Mouse (Mus musculus) limb, embryonic 10.5 days (tissue): ENCODE data around the gene Ciapin1. TPM values are rescaled to one million over a fixed set of nuclear protein-coding genes. Genes with fewer than 3 reads are reported as not detected.
A peak's percentile ranks its signal among the peaks of the same experiment; 100 is the strongest.
"Not testable (repeated sequence)": the region's sequence is repeated elsewhere in the genome, so short reads cannot be mapped to it uniquely, and the experiment has no call there.

Source experiments
- DNase-seq: peaks from one replicate; pipeline ENCODE4 v3.0.0-alpha.2; 2017; ENCODE audit warnings: low spot score
- H3K27ac ChIP-seq: fragments of 300-500 bp; sonication (generic); 2 replicates; pipeline ENCODE4 v1.5.1; 2016; ENCODE audit warnings: mild to moderate bottlenecking
- H3K27me3 ChIP-seq: fragments of 300-500 bp; sonication (generic); 2 replicates; pipeline ENCODE4 v1.6.1; 2016; ENCODE audit warnings: low read depth, mild to moderate bottlenecking; ENCODE audit not compliant: poor library complexity, severe bottlenecking
- H3K36me3 ChIP-seq: fragments of 300-500 bp; sonication (generic); 2 replicates; pipeline ENCODE4 v1.6.1; 2016; ENCODE audit warnings: mild to moderate bottlenecking, moderate library complexity
- H3K4me1 ChIP-seq: fragments of 300-500 bp; sonication (generic); 2 replicates; pipeline ENCODE4 v1.6.1; 2016
- H3K4me3 ChIP-seq: fragments of 300-500 bp; sonication (generic); 2 replicates; pipeline ENCODE4 v1.5.1; 2016; ENCODE audit warnings: mild to moderate bottlenecking, moderate library complexity
- H3K9me3 ChIP-seq: fragments of 300-500 bp; sonication (generic); replicated peaks from 2 replicates; pipeline ENCODE4 v1.6.1; 2016; ENCODE audit warnings: mild to moderate bottlenecking
- WGBS: fragments of 180-500 bp; shearing (Covaris S2); methylation state at CpG from one replicate; pipeline ENCODE4 v1.1.7; 2016; 5-methylcytosine and 5-hydroxymethylcytosine counted together
- polyA plus RNA-seq: library from polyadenylated mRNA; unstranded; fragments of >200 nt; fragmentation: Nextera tagmentation; extraction: Ambion mirVana; gene quantifications from 2 replicates; pipeline ENCODE4 v1.2.1, GENCODE M21; 2016

The Ciapin1 gene
- polyA plus RNA-seq, 1 experiment from 2014 or later, result 198 TPM

GRCm38 (mm10) chr8:94838600-94838999 lies 442 bp upstream of the Ciapin1 start:
- peak overlapping the region; percentile 95 for H3K4me3 ChIP-seq
- H3K9me3 ChIP-seq, result no peaks in the 10 kb centered on the region
- peak overlapping the region; percentile 93 for H3K27ac ChIP-seq
- H3K36me3 ChIP-seq, result peaks cover 14% of the 10 kb centered on the region; the same call in 1 of the 2 replicates
- under 1% methylated on average over 24 of the region's 24 CpGs for WGBS
- H3K4me1 ChIP-seq, result peaks cover 12% of the 10 kb centered on the region
- H3K27me3 ChIP-seq, result no peaks in the 10 kb centered on the region
- no peak for DNase-seq

GRCm38 (mm10) chr8:94836456-94837240 lies 1.5 kb downstream of the Ciapin1 start:
- Histone ChIP-seq H3K36me3 (peaks cover 15% of the 10 kb centered on the region), H3K27ac (no peak overlapping the region), H3K9me3 (no peaks in the 10 kb centered on the region), H3K27me3 (no peaks in the 10 kb centered on the region), H3K4me1 (peaks cover 12% of the 10 kb centered on the region), H3K4me3 (peak overlapping the region; percentile 95)
- no peak for DNase-seq
- WGBS, result 75% methylated on average over 11 of the region's 11 CpGs

- not testable (repeated sequence) for H3K4me3 ChIP-seq, H3K27me3 ChIP-seq, DNase-seq, H3K9me3 ChIP-seq, H3K27ac ChIP-seq
- Histone ChIP-seq H3K36me3 (peaks cover 24% of the 10 kb centered on the region), H3K4me1 (peaks cover 12% of the 10 kb centered on the region)
- WGBS, result 98% methylated on average over 13 of the region's 13 CpGs
These were observed 2.4 kb downstream of the Ciapin1 start for GRCm38 (mm10) chr8:94835751-94836150.

GRCm38 (mm10) chr8:94833901-94834405 lies 4.2 kb downstream of the Ciapin1 start:
- Histone ChIP-seq H3K4me1 (peaks cover 12% of the 10 kb centered on the region), H3K36me3 (peaks cover 42% of the 10 kb centered on the region)
- H3K27ac ChIP-seq, H3K9me3 ChIP-seq, DNase-seq, H3K4me3 ChIP-seq, H3K27me3 ChIP-seq: not testable (repeated sequence)
- WGBS, result 84% methylated on average over 7 of the region's 7 CpGs

- H3K27ac ChIP-seq, result no peak overlapping the region
- no peak for DNase-seq
- 96% methylated on average over 6 of the region's 6 CpGs for WGBS
- no peaks in the 10 kb centered on the region for H3K9me3 ChIP-seq
- H3K36me3 ChIP-seq, result peaks cover 93% of the 10 kb centered on the region
- H3K4me1 ChIP-seq, result no peaks in the 10 kb centered on the region
- no peaks in the 10 kb centered on the region for H3K27me3 ChIP-seq
- H3K4me3 ChIP-seq, result no peak overlapping the region
These were observed 9.9 kb downstream of the Ciapin1 start for GRCm38 (mm10) chr8:94828284-94828683.

GRCm38 (mm10) chr8:94826210-94826609 lies 11.9 kb downstream of the Ciapin1 start:
- Histone ChIP-seq H3K27ac (no peak overlapping the region), H3K9me3 (no peaks in the 10 kb centered on the region), H3K27me3 (no peaks in the 10 kb centered on the region), H3K4me1 (no peaks in the 10 kb centered on the region; the same call in 1 of the 2 replicates), H3K36me3 (peaks cover 97% of the 10 kb centered on the region), H3K4me3 (no peak overlapping the region)
- DNase-seq, result no peak
- 94% methylated on average over 5 of the region's 5 CpGs for WGBS

GRCm38 (mm10) chr8:94825170-94825569 lies 13.0 kb downstream of the Ciapin1 start:
- DNase-seq, result no peak
- no peak overlapping the region for H3K27ac ChIP-seq
- H3K36me3 ChIP-seq, result peaks cover 97% of the 10 kb centered on the region
- no peaks in the 10 kb centered on the region; the same call in 1 of the 2 replicates for H3K4me1 ChIP-seq
- no peak overlapping the region for H3K4me3 ChIP-seq
- H3K27me3 ChIP-seq, result no peaks in the 10 kb centered on the region
- H3K9me3 ChIP-seq, result no peaks in the 10 kb centered on the region
- WGBS, result 95% methylated on average over 6 of the region's 6 CpGs

GRCm38 (mm10) chr8:94822637-94823560 lies 15.3 kb downstream of the Ciapin1 start:
- Histone ChIP-seq H3K9me3 (no peaks in the 10 kb centered on the region), H3K27me3 (no peaks in the 10 kb centered on the region), H3K4me3 (no peak overlapping the region), H3K4me1 (no peaks in the 10 kb centered on the region; the same call in 1 of the 2 replicates), H3K27ac (no peak overlapping the region), H3K36me3 (peaks cover 78% of the 10 kb centered on the region)
- peak; percentile 67 for DNase-seq
- WGBS, result 79% methylated on average over 23 of the region's 23 CpGs

- H3K36me3 ChIP-seq, result peaks cover 65% of the 10 kb centered on the region
- DNase-seq, result no peak
- H3K4me1 ChIP-seq, result no peaks in the 10 kb centered on the region; the same call in 1 of the 2 replicates
- no peak overlapping the region for H3K4me3 ChIP-seq
- no peak overlapping the region for H3K27ac ChIP-seq
- H3K9me3 ChIP-seq, result no peaks in the 10 kb centered on the region
- 92% methylated on average over 2 of the region's 2 CpGs for WGBS
- H3K27me3 ChIP-seq, result no peaks in the 10 kb centered on the region
These were observed 16.8 kb downstream of the Ciapin1 start for GRCm38 (mm10) chr8:94821381-94821780.

- Histone ChIP-seq H3K4me3 (no peak overlapping the region), H3K4me1 (no peaks in the 10 kb centered on the region; the same call in 1 of the 2 replicates), H3K9me3 (no peaks in the 10 kb centered on the region), H3K36me3 (peaks cover 56% of the 10 kb centered on the region), H3K27ac (no peak overlapping the region), H3K27me3 (no peaks in the 10 kb centered on the region)
- 87% methylated on average over 7 of the region's 7 CpGs for WGBS
- no peak for DNase-seq
These were observed 17.6 kb downstream of the Ciapin1 start for GRCm38 (mm10) chr8:94820553-94820952.

GRCm38 (mm10) chr8:94819671-94820179 lies 18.4 kb downstream of the Ciapin1 start:
- no peak overlapping the region for H3K4me3 ChIP-seq
- no peak for DNase-seq
- H3K4me1 ChIP-seq, result no peaks in the 10 kb centered on the region; the same call in 1 of the 2 replicates
- no peaks in the 10 kb centered on the region for H3K27me3 ChIP-seq
- no peak overlapping the region for H3K27ac ChIP-seq
- no peaks in the 10 kb centered on the region for H3K9me3 ChIP-seq
- 81% methylated on average over 6 of the region's 6 CpGs for WGBS
- peaks cover 48% of the 10 kb centered on the region for H3K36me3 ChIP-seq

- WGBS, result 88% methylated on average over 11 of the region's 11 CpGs
- Histone ChIP-seq H3K27ac (no peak overlapping the region), H3K4me3 (no peak overlapping the region), H3K9me3 (no peaks in the 10 kb centered on the region), H3K27me3 (no peaks in the 10 kb centered on the region), H3K4me1 (no peaks in the 10 kb centered on the region; the same call in 1 of the 2 replicates), H3K36me3 (peaks cover 30% of the 10 kb centered on the region)
- DNase-seq, result no peak
These were observed 20.2 kb downstream of the Ciapin1 start for GRCm38 (mm10) chr8:94817933-94818332.
